Mouse (Mus musculus): ENCODE data around the gene Adam3. TPM values are rescaled to one million over a fixed set of nuclear protein-coding genes. Genes with fewer than 3 reads are reported as not detected.
A peak's percentile ranks its signal among the peaks of the same experiment; 100 is the strongest.

Gene Adam3
- polyA plus RNA-seq (2014; fragmentation: Nextera tagmentation; extraction: Ambion mirVana), result 0.13 and 0.39 TPM in 2 replicates

DNA sequence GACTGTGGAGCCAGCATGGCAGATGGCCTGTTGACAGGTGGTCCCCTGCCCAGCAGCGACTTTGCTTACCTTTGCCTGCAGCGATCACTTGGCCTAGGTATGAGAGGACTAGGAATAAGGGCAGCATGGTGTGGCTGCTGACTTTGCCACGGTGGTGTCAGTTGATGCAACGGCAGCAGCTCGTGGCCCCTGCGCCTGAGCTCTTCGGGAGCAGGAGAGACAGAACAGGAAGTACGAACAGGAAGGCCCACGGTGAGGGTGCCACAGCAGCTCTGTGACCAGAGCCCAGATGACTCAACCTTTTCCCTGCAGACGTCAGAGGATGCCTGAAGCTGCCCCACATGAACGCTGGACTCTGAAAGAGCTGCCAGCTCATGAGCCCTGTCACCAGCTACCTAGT lies at the start of gene Adam3:
Gene Adam3 (minus strand): TSS at position 223 of the 400 bp plus-strand sequence.
- no peak within 1 kb of the TSS for H3K4me3 ChIP-seq (ENCODE audit: low read depth, low read length)
- H3K36me3 ChIP-seq (ENCODE audit: control insufficient read depth, insufficient read depth, low read length), result no peaks in the 10 kb centered on the region
- H3K27ac ChIP-seq (replicated peaks; ENCODE audit: low read depth, low read length), result no peak within 1 kb of the TSS
- H3K9ac ChIP-seq (ENCODE audit: low read depth, low read length), result no peak within 1 kb of the TSS
- WGBS, result 47% methylated on average over 11 of the region's 11 CpGs
- H3K4me1 ChIP-seq (ENCODE audit: control insufficient read depth, insufficient read depth, low read length), result peaks cover 3% of the 10 kb centered on the region; the same call in 1 of the 2 replicates
- H3K9me3 ChIP-seq (ENCODE audit: control insufficient read depth, low read length), result no peaks in the 10 kb centered on the region
- H3K27me3 ChIP-seq (replicated peaks; ENCODE audit: control insufficient read depth, insufficient read depth, low read length), result no peaks in the 10 kb centered on the region
- DNase-seq (ENCODE audit: low spot score) (peak; percentile 5), ATAC-seq (ENCODE audit: low read depth) (no peak)
- H3K4me2 ChIP-seq (ENCODE audit: low read depth, low read length), result no peak within 1 kb of the TSS

DNA sequence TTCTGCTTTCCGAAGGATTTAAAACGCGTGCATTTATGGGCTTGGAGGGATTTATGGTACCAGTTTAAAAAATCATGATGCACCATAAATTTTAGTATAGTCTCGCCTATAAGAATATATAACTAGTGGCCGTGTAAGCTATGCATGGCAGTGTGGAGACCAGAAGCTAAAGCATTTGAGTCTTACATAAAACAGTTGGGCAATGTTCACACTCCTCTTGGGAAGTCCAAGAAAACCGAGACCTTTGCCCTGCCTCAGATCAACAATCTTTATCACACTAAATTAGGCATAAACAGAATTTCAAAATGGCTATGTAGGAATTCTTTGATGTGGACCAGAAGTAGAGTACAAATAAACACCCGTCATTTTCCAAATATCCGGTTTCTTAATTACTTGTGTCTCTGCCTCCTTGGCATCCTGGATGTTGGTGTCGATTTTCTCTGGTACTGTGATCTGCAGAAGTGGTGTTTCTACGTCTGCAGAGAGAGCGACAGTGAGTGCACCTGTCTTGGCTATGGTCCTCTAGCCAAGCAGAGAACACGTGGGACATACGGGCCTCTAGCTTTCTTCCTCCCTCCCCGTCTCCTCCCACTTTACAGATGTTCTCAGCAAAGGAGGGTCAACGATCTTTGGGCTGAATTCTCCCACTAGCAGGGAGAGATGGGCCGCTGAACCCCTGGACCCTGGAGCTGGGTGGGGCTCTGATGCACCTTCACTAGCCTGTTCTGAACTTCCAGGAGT lies 596 bp downstream of the Adam3 start:
- H3K9me3 ChIP-seq (ENCODE audit: control insufficient read depth, low read length), result no peaks in the 10 kb centered on the region
- WGBS, result 55% methylated on average over 16 of the region's 16 CpGs
- ATAC-seq (ENCODE audit: low read depth) (no peak), DNase-seq (ENCODE audit: low spot score) (no peak)
- no peaks in the 10 kb centered on the region for H3K36me3 ChIP-seq (ENCODE audit: control insufficient read depth, insufficient read depth, low read length)
- H3K27ac ChIP-seq (replicated peaks; ENCODE audit: low read depth, low read length), result no peak overlapping the region
- no peak overlapping the region for H3K9ac ChIP-seq (ENCODE audit: low read depth, low read length)
- peaks cover 3% of the 10 kb centered on the region; the same call in 1 of the 2 replicates for H3K4me1 ChIP-seq (ENCODE audit: control insufficient read depth, insufficient read depth, low read length)
- H3K4me3 ChIP-seq (ENCODE audit: low read depth, low read length), result no peak overlapping the region
- H3K4me2 ChIP-seq (ENCODE audit: low read depth, low read length), result no peak overlapping the region
- H3K27me3 ChIP-seq (replicated peaks; ENCODE audit: control insufficient read depth, insufficient read depth, low read length), result no peaks in the 10 kb centered on the region

Other genes starting within 250 kb of the Adam3 start
- gene Adam5, start 98.5 kb upstream of the Adam3 start, polyA plus RNA-seq (2014; fragmentation: Nextera tagmentation; extraction: Ambion mirVana), result 0.64 and 1.1 TPM in 2 replicates